Mouse (Mus musculus): Measurements from ENCODE around the gene Slc27a5.

DNA sequence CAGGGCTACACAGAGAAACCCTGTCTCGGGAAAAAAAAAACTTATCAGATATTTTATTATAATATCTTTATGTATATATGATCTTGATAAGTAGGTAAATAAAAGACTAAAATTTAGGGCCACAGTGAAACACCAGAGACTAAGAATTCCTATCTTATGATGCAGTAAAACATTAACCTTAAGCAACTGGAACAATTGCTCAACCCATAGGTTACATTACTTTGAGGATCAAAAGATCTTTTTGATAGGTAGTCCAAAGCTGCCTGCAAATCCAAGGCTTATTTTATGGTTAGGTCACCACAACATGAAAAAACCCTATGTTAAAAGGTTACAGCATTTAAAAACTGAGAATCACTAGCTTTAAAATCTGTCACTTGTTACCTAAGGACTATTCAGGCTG lies 3.6 kb upstream of the Slc27a5 start:
- TF ChIP-seq CTCF (IDR thresholded peaks at IDR 0.05; ENCODE audit: low read depth, low read length) (no peak), TAL1 (conservative IDR thresholded peaks at IDR 0.05; ENCODE audit: low read depth, low read length) (no peak), POLR2AphosphoS5 (IDR thresholded peaks at IDR 0.05; ENCODE audit: insufficient replicate concordance, low read depth, low read length) (no peak)

Data from G1E (cell line).